Mouse (Mus musculus): ENCODE data around the gene Crocc2.

Gene Crocc2

DNA sequence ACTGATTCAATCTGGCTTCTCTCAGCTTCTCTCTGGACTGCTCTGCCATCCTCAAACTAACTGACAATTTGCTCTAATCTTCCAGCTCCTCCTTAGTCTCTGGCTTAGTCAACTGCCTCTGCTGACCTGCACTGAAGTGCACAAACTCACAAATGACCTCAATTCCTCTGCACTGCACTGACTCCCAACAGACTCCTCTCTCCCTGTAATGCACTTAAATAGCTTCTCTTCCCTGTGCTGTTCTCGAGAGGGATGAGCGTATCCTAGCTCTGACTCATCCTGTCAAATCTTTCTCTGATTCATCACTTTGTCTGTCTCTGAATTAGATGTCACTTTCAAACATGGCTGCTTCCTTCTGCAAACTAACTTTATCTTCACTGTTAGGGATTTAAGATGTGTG is 99.7 kb downstream of the Crocc2 start:
- TF ChIP-seq GATA4 (IDR thresholded peaks at IDR 0.05; ENCODE audit: insufficient replicate concordance, low read length), result no peak

- TF ChIP-seq GATA4 (IDR thresholded peaks at IDR 0.05; ENCODE audit: insufficient replicate concordance, low read length), result no peak
Observed at GRCm38 (mm10) chr1:93270516-93271240, 102.2 kb downstream of the Crocc2 start.

DNA sequence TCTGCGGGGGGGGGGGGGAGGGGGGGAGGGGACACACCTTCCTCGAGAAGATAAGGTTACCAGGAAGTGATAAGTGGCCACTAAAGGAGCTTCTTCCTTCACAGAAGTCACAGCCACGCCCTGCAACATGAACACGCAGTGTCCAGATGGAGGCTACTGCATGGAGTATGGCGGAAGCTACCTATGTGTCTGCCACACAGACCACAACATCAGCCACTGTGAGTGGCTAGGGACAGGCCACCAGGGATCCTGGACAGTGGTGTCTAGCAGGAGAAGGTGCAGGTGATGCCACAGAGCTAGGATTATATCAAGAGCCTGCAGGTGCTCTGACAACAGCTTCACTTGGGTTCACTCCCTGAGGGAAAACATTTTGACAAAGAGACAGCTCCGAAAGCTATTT is 103.2 kb downstream of the Crocc2 start:
- TF ChIP-seq GATA4 (IDR thresholded peaks at IDR 0.05; ENCODE audit: insufficient replicate concordance, low read length), result no peak

DNA sequence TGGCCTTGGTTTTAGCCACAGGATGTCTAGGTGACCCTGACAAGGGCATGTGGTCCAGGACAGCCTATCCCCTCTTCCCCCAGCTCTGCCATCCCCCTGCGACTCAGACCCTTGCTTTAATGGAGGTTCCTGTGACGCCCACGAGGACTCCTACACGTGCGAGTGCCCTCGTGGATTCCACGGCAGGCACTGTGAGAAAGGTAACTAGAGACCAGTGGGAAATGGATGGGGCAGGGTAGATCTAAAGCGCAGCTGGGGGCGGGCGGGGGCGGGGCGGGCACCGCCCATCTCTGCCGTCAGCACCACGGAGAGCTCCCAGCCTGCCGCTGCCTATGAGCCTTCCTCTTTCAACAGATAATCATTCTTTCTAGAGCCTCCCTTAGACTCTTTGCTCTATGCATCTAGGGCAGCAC is 103.9 kb downstream of the Crocc2 start:
- no peak for TF ChIP-seq GATA4 (IDR thresholded peaks at IDR 0.05; ENCODE audit: insufficient replicate concordance, low read length)

GRCm38 (mm10) chr1:93275561-93275960 is 107.0 kb downstream of the Crocc2 start:
- TF ChIP-seq GATA4 (IDR thresholded peaks at IDR 0.05; ENCODE audit: insufficient replicate concordance, low read length), result no peak

- no peak for TF ChIP-seq GATA4 (IDR thresholded peaks at IDR 0.05; ENCODE audit: insufficient replicate concordance, low read length)
Observed at GRCm38 (mm10) chr1:93277041-93277440, 108.5 kb downstream of the Crocc2 start.

Measured in liver, adult (tissue).